Comparison of ENCODE assay signal across 19 mouse cellular contexts in the genomic region with DNA sequence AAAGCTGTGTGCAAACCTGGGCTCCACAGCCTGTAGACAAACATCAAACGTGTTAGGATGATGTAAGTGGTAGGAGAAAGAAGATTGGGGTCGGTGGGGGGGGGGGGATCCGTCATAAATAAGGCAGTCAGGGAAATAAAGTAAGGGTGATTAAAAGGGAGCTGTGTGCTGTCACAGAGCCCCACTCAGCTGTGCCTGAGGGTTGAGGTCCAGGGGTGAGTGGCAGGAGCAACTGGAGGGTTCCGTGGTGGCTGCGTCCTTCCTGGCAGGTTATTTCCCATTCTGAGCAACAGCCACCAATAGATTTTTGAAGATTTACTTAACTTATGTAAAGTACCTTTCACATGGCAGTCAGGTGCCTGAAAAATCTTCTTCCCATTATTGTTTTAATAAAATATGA.
DNase-seq lines count a peak whose midpoint lies in the region; ATAC-seq and TF ChIP-seq lines count a peak whose summit lies in the region.
"Had no signal": no experiment of that assay in that cellular context is flagged by ENCODE, and none has a peak within 500 bp of the region (broad histone marks: within the 10 kb centered on the region; RNA-seq: fewer than 3 reads in every experiment).

No protein-coding gene starts in this region.

- no peak for ATAC-seq in limb, embryonic 12.5 days (ENCODE audit: insufficient number of reproducible peaks, insufficient read depth, low FRiP score, low TSS enrichment, low read depth)
- ATAC-seq: activated CD4-positive, CD25-positive, alpha-beta regulatory T cell, adult 4 months; forebrain, embryonic 13.5 days; forebrain, embryonic 16.5 days had no signal

- H3K27ac ChIP-seq in gastrocnemius, adult 2 months, result peak overlapping the region; percentile 9; the same call in 1 of the 2 replicates
- peak overlapping the region; percentile 41 for H3K27ac ChIP-seq in limb, embryonic 12.5 days
- H3K27ac ChIP-seq: embryonic facial prominence, embryonic 12.5 days; forebrain, embryonic 13.5 days; hindbrain, embryonic 12.5 days; hindbrain, embryonic 15.5 days had no signal

- no peaks in the 10 kb centered on the region for H3K36me3 ChIP-seq in limb, embryonic 12.5 days
- H3K36me3 ChIP-seq: embryonic facial prominence, embryonic 12.5 days; hindbrain, embryonic 12.5 days; hindbrain, embryonic 15.5 days had no signal

- no peaks in the 10 kb centered on the region for H3K27me3 ChIP-seq in limb, embryonic 12.5 days
- H3K27me3 ChIP-seq: embryonic facial prominence, embryonic 12.5 days; forebrain, embryonic 13.5 days; hindbrain, embryonic 12.5 days; hindbrain, embryonic 15.5 days had no signal

- 47% methylated on average over 5 of the region's 5 CpGs for WGBS in limb, embryonic 12.5 days

- no peak overlapping the region for H3K4me2 ChIP-seq in limb, embryonic 12.5 days
- H3K4me2 ChIP-seq: embryonic facial prominence, embryonic 12.5 days; forebrain, embryonic 13.5 days; heart, embryonic 11.5 days; hindbrain, embryonic 12.5 days; hindbrain, embryonic 15.5 days had no signal

- peaks cover 5% of the 10 kb centered on the region; the same call in 1 of the 2 replicates for H3K9me3 ChIP-seq in limb, embryonic 12.5 days
- H3K9me3 ChIP-seq: hindbrain, embryonic 12.5 days had no signal

- intact Hi-C loops in gastrocnemius, adult 2 months (cut with DNase I), result loop anchor here (10.0 kb wide), 1 partner anchor 198 kb away; no protein-coding TSS in a partner anchor
- intact Hi-C loops in gastrocnemius, postnatal 14 days (cut with DNase I; ENCODE audit: low total_unique reads), result loop anchor here (10.0 kb wide), 1 partner anchor 138 kb away; a partner anchor contains a TSS

- peak; percentile 65 for DNase-seq in gastrocnemius, adult 2 months
- no peak for DNase-seq in gastrocnemius, postnatal 14 days
- peak; percentile 16 for DNase-seq in skeletal muscle tissue, adult 2 months (ENCODE audit: low read depth, low spot score)
- DNase-seq in left cerebral cortex, adult 11 months (ENCODE audit: low spot score), result no peak
- DNase-seq in cerebellum, adult 8-10 months, result no peak
- DNase-seq: adrenal gland, adult 8-10 months; adrenal gland, postnatal 25 days; cerebellum, adult 11-12 months; cerebellum, adult 9-10 months; cerebellum, postnatal 14 days had no signal

- no peak overlapping the region for H3K9ac ChIP-seq in limb, embryonic 12.5 days (replicated peaks)
- H3K9ac ChIP-seq: embryonic facial prominence, embryonic 12.5 days; forebrain, embryonic 13.5 days; hindbrain, embryonic 12.5 days; hindbrain, embryonic 15.5 days had no signal

- peaks cover 20% of the 10 kb centered on the region for H3K4me1 ChIP-seq in limb, embryonic 12.5 days (replicated peaks)
- H3K4me1 ChIP-seq: hindbrain, embryonic 12.5 days; hindbrain, embryonic 15.5 days had no signal

- TF ChIP-seq CTCF in gastrocnemius, adult 2 months (IDR thresholded peaks at IDR 0.05), result no peak

- H3K4me3 ChIP-seq in gastrocnemius, adult 2 months, result no peak overlapping the region
- H3K4me3 ChIP-seq in limb, embryonic 12.5 days (replicated peaks), result no peak overlapping the region
- H3K4me3 ChIP-seq: embryonic facial prominence, embryonic 12.5 days; erythroblast, embryonic 14.5 days; forebrain, embryonic 13.5 days; hindbrain, embryonic 12.5 days; hindbrain, embryonic 15.5 days had no signal

Comparison
In these comparisons a context has a peak if more than half of its experiments do, and no peak if none do; other contexts are left out.
1. DNase-seq: peak in gastrocnemius, adult 2 months (single experiment) and skeletal muscle tissue, adult 2 months (single experiment); none in gastrocnemius, postnatal 14 days (single experiment), left cerebral cortex, adult 11 months (single experiment) and cerebellum, adult 8-10 months (single experiment).